Mouse (Mus musculus): ENCODE data around the gene Eps15.

DNA sequence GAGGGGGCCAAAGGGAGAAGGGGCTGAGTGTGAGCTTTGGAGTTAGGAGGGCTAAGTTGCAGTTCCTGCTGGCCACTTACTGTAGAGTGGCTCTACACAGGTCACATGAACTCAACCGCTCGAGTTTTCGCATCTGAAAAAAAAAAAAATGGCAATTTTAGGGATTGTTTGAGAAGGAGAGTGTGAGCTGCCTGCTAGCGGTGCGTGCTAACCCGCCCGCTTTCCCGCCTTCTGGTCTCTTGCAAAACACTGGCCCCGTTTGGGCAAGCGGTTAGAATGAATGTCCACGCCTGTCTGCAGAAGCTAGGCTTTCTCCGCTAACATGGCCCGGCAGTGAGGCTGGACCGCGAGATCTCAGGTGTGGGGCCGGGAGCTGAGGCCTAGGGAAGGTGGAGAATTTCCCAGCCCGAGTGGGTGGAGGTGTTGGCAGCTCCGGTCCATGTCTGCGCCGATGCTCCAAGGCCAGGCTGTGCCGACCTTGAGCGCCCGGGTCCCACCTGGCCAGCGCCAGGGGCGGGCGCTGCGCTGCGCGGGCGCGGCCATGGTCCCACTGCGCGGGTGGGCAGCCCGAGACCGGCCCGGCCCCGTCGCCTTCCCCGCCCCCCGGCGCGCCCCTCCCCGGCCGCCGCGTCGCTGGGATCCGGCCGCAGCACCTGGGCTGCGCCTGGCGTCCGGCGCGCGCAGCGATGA, 126.6 kb downstream of the Eps15 start, which contains the start of gene Ttc39a:
- TF ChIP-seq CTCF (IDR thresholded peaks at IDR 0.05; ENCODE audit: borderline replicate concordance, extremely low read depth, insufficient read depth, insufficient read length) (no peak), POLR2A (IDR thresholded peaks at IDR 0.05; ENCODE audit: borderline replicate concordance, extremely low read depth, insufficient read depth, insufficient read length, poor library complexity, severe bottlenecking) (no peak)
